Mouse (Mus musculus) lung, postnatal 0 days (tissue): ENCODE measurements around the gene Cdkl3.

Source experiments
- CTCF ChIP-seq: IDR thresholded peaks from 2 replicates; pipeline ENCODE4 v1.5.1; 2016; ENCODE audit warnings: antibody characterized with exemption, mild to moderate bottlenecking
- EP300 ChIP-seq: IDR thresholded peaks from 2 replicates; pipeline ENCODE4 v1.6.1; 2016; ENCODE audit warnings: antibody characterized with exemption, mild to moderate bottlenecking, control low read depth

- TF ChIP-seq CTCF: peak; percentile 50
- no peak for TF ChIP-seq EP300
Measured at GRCm38 (mm10) chr11:52043224-52043623, 39.2 kb downstream of the Cdkl3 start.
